Comparison of ENCODE assay signal across 20 mouse cellular contexts in the genomic region with DNA sequence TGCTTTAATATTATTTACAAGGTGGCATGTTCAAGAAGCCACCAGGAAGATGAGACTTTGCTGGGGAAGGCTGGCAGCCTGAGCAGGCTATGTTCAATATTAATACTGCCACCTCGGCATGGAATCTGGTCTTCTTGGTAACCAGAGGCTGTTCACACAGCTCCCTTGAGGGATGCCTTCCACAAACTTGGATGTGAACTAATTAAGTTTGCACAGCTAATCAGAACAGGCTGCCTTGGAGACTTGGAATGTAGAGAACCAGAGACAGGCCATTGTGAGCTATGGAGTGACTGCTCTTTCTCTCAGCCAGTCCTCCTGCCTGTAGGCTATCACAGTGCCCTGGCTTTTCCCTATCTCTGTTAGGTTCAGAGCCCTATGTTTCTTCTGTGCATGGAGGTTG.
DNase-seq lines count a peak whose midpoint lies in the region; ATAC-seq and TF ChIP-seq lines count a peak whose summit lies in the region.
"Had no signal": no experiment of that assay in that cellular context is flagged by ENCODE, and none has a peak within 500 bp of the region (broad histone marks: within the 10 kb centered on the region; RNA-seq: fewer than 3 reads in every experiment).

No protein-coding gene starts in this region.

- H3K27me3 ChIP-seq in midbrain, embryonic 14.5 days (ENCODE audit: control insufficient read depth, insufficient read depth, low read length) = no peaks in the 10 kb centered on the region
- H3K27me3 ChIP-seq in midbrain, embryonic 15.5 days (replicated peaks) = no peaks in the 10 kb centered on the region
- no peaks in the 10 kb centered on the region for H3K27me3 ChIP-seq in embryonic facial prominence, embryonic 11.5 days (ENCODE audit: control insufficient read depth, insufficient read depth, low read length)
- no peaks in the 10 kb centered on the region for H3K27me3 ChIP-seq in forebrain, embryonic 10.5 days (ENCODE audit: poor library complexity, severe bottlenecking)
- H3K27me3 ChIP-seq in intestine, postnatal 0 days (replicated peaks; ENCODE audit: control insufficient read depth, insufficient read depth, low read length) = no peaks in the 10 kb centered on the region
- H3K27me3 ChIP-seq: forebrain, embryonic 13.5 days; hindbrain, embryonic 12.5 days; intestine, embryonic 15.5 days had no signal

- no peaks in the 10 kb centered on the region; the same call in 1 of the 2 replicates for H3K4me1 ChIP-seq in midbrain, embryonic 14.5 days (ENCODE audit: control insufficient read depth, insufficient read depth, low read length)
- H3K4me1 ChIP-seq in midbrain, embryonic 15.5 days = peaks cover 9% of the 10 kb centered on the region; the same call in 1 of the 2 replicates
- H3K4me1 ChIP-seq in embryonic facial prominence, embryonic 11.5 days (ENCODE audit: control insufficient read depth, insufficient read depth, low read length) = no peaks in the 10 kb centered on the region
- peaks cover 45% of the 10 kb centered on the region for H3K4me1 ChIP-seq in forebrain, embryonic 10.5 days
- 0 out of 2 replicates have a peak, but pooled peaks cover 3% of the 10 kb centered on the region for H3K4me1 ChIP-seq in intestine, postnatal 0 days (replicated peaks; ENCODE audit: control insufficient read depth, insufficient read depth, low read length)

- no peak overlapping the region for H3K4me3 ChIP-seq in midbrain, embryonic 14.5 days (replicated peaks; ENCODE audit: low read depth, low read length)
- H3K4me3 ChIP-seq in midbrain, embryonic 15.5 days = no peak overlapping the region
- H3K4me3 ChIP-seq in embryonic facial prominence, embryonic 11.5 days (ENCODE audit: low read depth, low read length) = no peak overlapping the region
- no peak overlapping the region for H3K4me3 ChIP-seq in forebrain, embryonic 10.5 days
- H3K4me3 ChIP-seq in intestine, postnatal 0 days (ENCODE audit: low read depth, low read length) = no peak overlapping the region
- H3K4me3 ChIP-seq: forebrain, embryonic 13.5 days; heart, embryonic 13.5 days; hindbrain, embryonic 12.5 days; intestine, embryonic 15.5 days had no signal

- no peaks in the 10 kb centered on the region for H3K9me3 ChIP-seq in midbrain, embryonic 14.5 days (ENCODE audit: control insufficient read depth, low read length)
- H3K9me3 ChIP-seq in midbrain, embryonic 15.5 days = no peaks in the 10 kb centered on the region
- no peaks in the 10 kb centered on the region for H3K9me3 ChIP-seq in embryonic facial prominence, embryonic 11.5 days (replicated peaks; ENCODE audit: control insufficient read depth, low read length)
- H3K9me3 ChIP-seq in forebrain, embryonic 10.5 days = no peaks in the 10 kb centered on the region
- no peaks in the 10 kb centered on the region for H3K9me3 ChIP-seq in intestine, postnatal 0 days (ENCODE audit: control insufficient read depth)
- H3K9me3 ChIP-seq: forebrain, embryonic 13.5 days; heart, embryonic 13.5 days; hindbrain, embryonic 12.5 days; intestine, embryonic 15.5 days had no signal

- no peak overlapping the region for H3K4me2 ChIP-seq in midbrain, embryonic 14.5 days (ENCODE audit: low read length)
- no peak overlapping the region for H3K4me2 ChIP-seq in midbrain, embryonic 15.5 days
- no peak overlapping the region for H3K4me2 ChIP-seq in embryonic facial prominence, embryonic 11.5 days (ENCODE audit: low read depth, low read length)
- H3K4me2 ChIP-seq in intestine, postnatal 0 days (replicated peaks; ENCODE audit: low read depth) = no peak overlapping the region
- H3K4me2 ChIP-seq: forebrain, embryonic 13.5 days; heart, embryonic 13.5 days; hindbrain, embryonic 12.5 days; intestine, embryonic 15.5 days had no signal

- peak; percentile 52 for DNase-seq in midbrain, embryonic 14.5 days
- peak; percentile 34 for DNase-seq in embryo, embryonic 10.5 days (ENCODE audit: low spot score)
- DNase-seq in embryonic facial prominence, embryonic 11.5 days (ENCODE audit: low spot score) = peak; percentile 77
- peak; percentile 51 for DNase-seq in forelimb bud, embryonic 11.5 days (ENCODE audit: low read depth, low spot score)
- no peak for DNase-seq in forebrain, embryonic 10.5 days (ENCODE audit: extremely low spot score, low spot score)
- DNase-seq in layer of hippocampus, postnatal 36 days = no peak
- DNase-seq: adrenal gland, adult 8-10 months; adrenal gland, postnatal 36 days; cerebellum, adult 11-12 months; cerebellum, adult 9-10 months; cerebellum, postnatal 25 days; gastrocnemius, postnatal 36 days; heart, adult 11 months; heart, postnatal 4 days had no signal

- no peak overlapping the region for H3K9ac ChIP-seq in midbrain, embryonic 14.5 days (replicated peaks; ENCODE audit: low read length)
- no peak overlapping the region for H3K9ac ChIP-seq in midbrain, embryonic 15.5 days
- no peak overlapping the region for H3K9ac ChIP-seq in embryonic facial prominence, embryonic 11.5 days (replicated peaks; ENCODE audit: low read length)
- no peak overlapping the region for H3K9ac ChIP-seq in intestine, postnatal 0 days (ENCODE audit: low read depth, low read length)
- H3K9ac ChIP-seq: forebrain, embryonic 13.5 days; heart, embryonic 13.5 days; hindbrain, embryonic 12.5 days; intestine, embryonic 15.5 days had no signal

- WGBS in midbrain, embryonic 14.5 days = 50% methylated on average over 1 of the region's 1 CpGs
- 54% methylated on average over 1 of the region's 1 CpGs for WGBS in midbrain, embryonic 15.5 days
- WGBS in embryonic facial prominence, embryonic 11.5 days = 27% methylated on average over 1 of the region's 1 CpGs
- 60% methylated on average over 1 of the region's 1 CpGs for WGBS in forebrain, embryonic 10.5 days
- WGBS in intestine, postnatal 0 days = 96% methylated on average over 1 of the region's 1 CpGs

- H3K36me3 ChIP-seq in midbrain, embryonic 14.5 days (ENCODE audit: control insufficient read depth, insufficient read depth, low read length) = no peaks in the 10 kb centered on the region
- no peaks in the 10 kb centered on the region for H3K36me3 ChIP-seq in midbrain, embryonic 15.5 days (replicated peaks)
- no peaks in the 10 kb centered on the region for H3K36me3 ChIP-seq in embryonic facial prominence, embryonic 11.5 days (replicated peaks; ENCODE audit: control insufficient read depth, insufficient read depth, low read depth, low read length)
- peaks cover 6% of the 10 kb centered on the region; the same call in 1 of the 2 replicates for H3K36me3 ChIP-seq in forebrain, embryonic 10.5 days (replicated peaks)
- H3K36me3 ChIP-seq in intestine, postnatal 0 days (ENCODE audit: control insufficient read depth, insufficient read depth) = no peaks in the 10 kb centered on the region
- H3K36me3 ChIP-seq: heart, embryonic 13.5 days; hindbrain, embryonic 12.5 days; intestine, embryonic 15.5 days had no signal

- TF ChIP-seq CTCF in intestine, postnatal 0 days (IDR thresholded peaks at IDR 0.05; ENCODE audit: low read depth) = no peak

- H3K27ac ChIP-seq in midbrain, embryonic 14.5 days (replicated peaks; ENCODE audit: low read depth, low read length) = no peak overlapping the region
- no peak overlapping the region for H3K27ac ChIP-seq in midbrain, embryonic 15.5 days
- H3K27ac ChIP-seq in embryonic facial prominence, embryonic 11.5 days (replicated peaks; ENCODE audit: low read depth, low read length) = no peak overlapping the region
- H3K27ac ChIP-seq in forebrain, embryonic 10.5 days = no peak overlapping the region
- H3K27ac ChIP-seq in intestine, postnatal 0 days (ENCODE audit: low read depth, low read length) = no peak overlapping the region
- H3K27ac ChIP-seq: forebrain, embryonic 13.5 days; heart, embryonic 13.5 days; hindbrain, embryonic 12.5 days; intestine, embryonic 15.5 days had no signal

- no peak for ATAC-seq in midbrain, embryonic 14.5 days (ENCODE audit: low FRiP score, low TSS enrichment)
- no peak for ATAC-seq in midbrain, embryonic 15.5 days (replicated peaks)
- no peak for ATAC-seq in embryonic facial prominence, embryonic 11.5 days (replicated peaks; ENCODE audit: insufficient number of reproducible peaks, low FRiP score, low TSS enrichment, low read depth)
- ATAC-seq in intestine, postnatal 0 days = no peak
- ATAC-seq: forebrain, embryonic 13.5 days; intestine, embryonic 15.5 days had no signal

Comparison
In these comparisons a context has a peak if more than half of its experiments do, and no peak if none do; other contexts are left out.
1. DNase-seq: peak in midbrain, embryonic 14.5 days (single experiment), embryo, embryonic 10.5 days (single experiment), embryonic facial prominence, embryonic 11.5 days (single experiment) and forelimb bud, embryonic 11.5 days (single experiment); none in forebrain, embryonic 10.5 days (single experiment) and layer of hippocampus, postnatal 36 days (0 of 2).